Mouse (Mus musculus) cerebellum, adult 2 months (tissue): ENCODE results near the gene Tenm3. TPM values are rescaled to one million over a fixed set of nuclear protein-coding genes. Genes with fewer than 3 reads are reported as not detected.
A peak's percentile ranks its signal among the peaks of the same experiment; 100 is the strongest.

Experiments
- DNase-seq, 2 experiments: peaks; one replicate each; pipeline ENCODE4 v3.0.0; 2021
- H3K27ac ChIP-seq: fragments of 200-500 bp; 2 replicates; pipeline ENCODE4 v1.5.1; 2012; ENCODE audit warnings: low read length, control low read depth, inconsistent platforms; ENCODE audit not compliant: insufficient read depth
- H3K27me3 ChIP-seq: fragments of 200-500 bp; 2 replicates; pipeline ENCODE4 v1.6.1; 2012; ENCODE audit warnings: inconsistent platforms, mild to moderate bottlenecking, low read length, moderate library complexity; ENCODE audit not compliant: control insufficient read depth, insufficient read depth
- H3K4me1 ChIP-seq: fragments of 200-500 bp; 2 replicates; pipeline ENCODE4 v1.6.1; 2011; ENCODE audit warnings: low read length; ENCODE audit not compliant: control insufficient read depth, insufficient read depth
- H3K4me3 ChIP-seq: fragments of 200-500 bp; replicated peaks from 2 replicates; pipeline ENCODE3; 2011; ENCODE audit warnings: mild to moderate bottlenecking, low read depth, low read length, control low read depth; ENCODE audit not compliant: insufficient read depth
- CTCF ChIP-seq: fragments of 200-500 bp; IDR thresholded peaks from 2 replicates; pipeline ENCODE4 v1.5.1; 2011; ENCODE audit warnings: low read depth, mild to moderate bottlenecking, control low read depth, low read length, moderate library complexity, borderline replicate concordance; ENCODE audit not compliant: insufficient read depth
- POLR2A ChIP-seq: fragments of 200-500 bp; IDR thresholded peaks from 2 replicates; pipeline ENCODE4 v1.6.1; 2011; ENCODE audit warnings: low read length, control low read depth, borderline replicate concordance; ENCODE audit not compliant: insufficient read depth
- WGBS: fragments of 180-500 bp; shearing (Covaris S2); methylation state at CpG from one replicate; pipeline ENCODE4 v1.1.7; 2018; 5-methylcytosine and 5-hydroxymethylcytosine counted together
- polyA plus RNA-seq: library from polyadenylated mRNA; depleted of rRNA; stranded (reverse); fragments of >200 nt; gene quantifications from 2 replicates; pipeline ENCODE4 v1.2.3, GENCODE M21; 2012

The Tenm3 gene
- polyA plus RNA-seq, 1 experiment = 6.2 TPM

GRCm38 (mm10) chr8:48425101-48425500, 418.6 kb downstream of the Tenm3 start:
- DNase-seq = no peak
- no peak overlapping the region for H3K4me3 ChIP-seq
- no peaks in the 10 kb centered on the region for H3K4me1 ChIP-seq
- TF ChIP-seq POLR2A = no peak
- TF ChIP-seq CTCF = no peak
- no peak overlapping the region for H3K27ac ChIP-seq
- H3K27me3 ChIP-seq = no peaks in the 10 kb centered on the region
- WGBS = 84% methylated on average over 11 of the region's 11 CpGs

DNA sequence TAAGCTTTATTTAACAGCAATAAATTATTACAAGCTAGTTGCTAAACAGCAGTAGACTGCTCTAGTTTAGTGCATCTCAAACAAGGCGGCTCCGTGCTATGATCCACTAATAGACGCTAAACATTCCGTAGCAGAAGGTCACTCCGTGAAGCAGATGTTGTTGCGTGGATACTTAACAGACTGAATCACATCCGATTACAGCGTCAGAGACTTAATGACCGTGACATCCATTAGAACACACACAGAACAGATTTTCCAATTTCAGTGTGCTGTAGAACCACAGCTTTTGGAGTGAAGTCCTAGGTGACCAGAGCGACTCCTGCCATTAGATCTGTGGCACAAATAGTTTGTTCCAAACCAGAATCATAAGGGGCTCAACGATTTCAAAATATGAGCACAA, 426.0 kb downstream of the Tenm3 start:
- no peak overlapping the region for H3K4me3 ChIP-seq
- no peak overlapping the region for H3K27ac ChIP-seq
- no peak for DNase-seq
- TF ChIP-seq POLR2A (no peak), CTCF (no peak)
- 41% methylated on average over 11 of the region's 11 CpGs for WGBS
- H3K4me1 ChIP-seq = no peaks in the 10 kb centered on the region
- no peaks in the 10 kb centered on the region for H3K27me3 ChIP-seq

GRCm38 (mm10) chr8:48410916-48411315, 432.8 kb downstream of the Tenm3 start:
- no peak overlapping the region for H3K27ac ChIP-seq
- no peak overlapping the region for H3K4me3 ChIP-seq
- TF ChIP-seq CTCF (no peak), POLR2A (no peak)
- 97% methylated on average over 8 of the region's 8 CpGs for WGBS
- H3K4me1 ChIP-seq = no peaks in the 10 kb centered on the region
- no peaks in the 10 kb centered on the region for H3K27me3 ChIP-seq
- DNase-seq = no peak

DNA sequence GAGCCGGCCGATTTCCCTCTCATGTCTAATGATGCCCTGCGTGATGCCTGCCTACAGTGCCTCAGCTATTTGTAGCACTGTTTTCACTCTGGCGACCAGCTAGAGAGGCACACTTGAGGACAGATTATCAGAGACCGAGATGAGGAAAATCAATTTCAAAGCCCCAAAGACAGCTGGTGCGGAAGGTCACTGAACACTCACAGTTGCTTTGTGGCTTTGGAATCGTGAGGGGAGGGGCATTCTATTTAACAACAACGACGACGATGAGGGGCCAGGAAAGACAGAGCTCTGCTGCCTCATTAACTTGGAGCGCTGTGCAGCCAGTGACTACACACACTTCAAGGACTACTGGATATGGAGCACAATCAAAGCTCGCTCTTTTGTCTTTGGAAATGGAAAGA, 443.2 kb downstream of the Tenm3 start:
- no peak for TF ChIP-seq CTCF
- TF ChIP-seq POLR2A = no peak
- WGBS = 9% methylated on average over 12 of the region's 12 CpGs
- no peak overlapping the region for H3K4me3 ChIP-seq
- no peak for DNase-seq
- H3K4me1 ChIP-seq = no peaks in the 10 kb centered on the region
- no peaks in the 10 kb centered on the region for H3K27me3 ChIP-seq
- no peak overlapping the region for H3K27ac ChIP-seq

DNA sequence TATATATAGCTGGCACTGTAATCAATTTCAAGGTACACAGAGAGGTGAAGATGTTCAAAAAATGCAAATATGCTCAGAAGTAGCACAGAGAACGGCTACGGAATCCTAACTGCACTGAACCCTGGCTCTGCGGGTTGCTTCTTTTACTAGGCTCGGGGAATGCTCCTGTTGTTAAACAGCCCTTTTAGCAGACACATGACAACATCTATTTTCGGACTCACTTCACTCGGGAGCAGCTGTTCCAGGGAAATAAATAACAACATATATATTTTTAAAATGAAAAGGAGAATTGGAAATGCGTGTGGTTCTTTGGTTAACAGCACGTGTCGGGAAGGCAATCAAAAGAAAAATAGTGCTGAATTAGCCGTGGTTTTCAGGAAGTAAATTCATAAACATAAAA, 457.9 kb downstream of the Tenm3 start:
- WGBS = 59% methylated on average over 10 of the region's 10 CpGs
- no peak overlapping the region for H3K27ac ChIP-seq
- no peak for DNase-seq
- no peaks in the 10 kb centered on the region for H3K27me3 ChIP-seq
- H3K4me3 ChIP-seq = no peak overlapping the region
- TF ChIP-seq CTCF = no peak
- TF ChIP-seq POLR2A = no peak
- no peaks in the 10 kb centered on the region for H3K4me1 ChIP-seq

- no peak overlapping the region for H3K4me3 ChIP-seq
- H3K27ac ChIP-seq = no peak overlapping the region
- WGBS = 76% methylated on average over 12 of the region's 12 CpGs
- H3K4me1 ChIP-seq = no peaks in the 10 kb centered on the region
- no peaks in the 10 kb centered on the region for H3K27me3 ChIP-seq
- no peak for DNase-seq
- TF ChIP-seq POLR2A (no peak), CTCF (no peak)
These were observed 463.7 kb downstream of the Tenm3 start for GRCm38 (mm10) chr8:48380035-48380434.

- Histone ChIP-seq H3K4me3 (no peak overlapping the region), H3K27ac (no peak overlapping the region), H3K4me1 (no peaks in the 10 kb centered on the region), H3K27me3 (no peaks in the 10 kb centered on the region)
- TF ChIP-seq CTCF (no peak), POLR2A (no peak)
- 21% methylated on average over 6 of the region's 6 CpGs for WGBS
- DNase-seq = peak in 1 of 2 experiments; percentile 3
These were observed 467.0 kb downstream of the Tenm3 start for GRCm38 (mm10) chr8:48376774-48377173.

- Histone ChIP-seq H3K4me1 (no peaks in the 10 kb centered on the region), H3K27me3 (no peaks in the 10 kb centered on the region), H3K27ac (no peak overlapping the region), H3K4me3 (no peak overlapping the region)
- TF ChIP-seq POLR2A = no peak
- no peak for TF ChIP-seq CTCF
- DNase-seq = no peak
- WGBS = 45% methylated on average over 5 of the region's 5 CpGs
These were observed 468.6 kb downstream of the Tenm3 start for GRCm38 (mm10) chr8:48375183-48375582.
